Mouse (Mus musculus) regulatory T cell (primary cell): ENCODE data around the gene Gtpbp1.
"Not testable (repeated sequence)": the region's sequence is repeated elsewhere in the genome, so short reads cannot be mapped to it uniquely, and the experiment has no call there.

Source experiments
- in situ Hi-C: fragments of 300-600 bp; cut with MboI, MseI; formaldehyde crosslinking; loops from one replicate; pipeline ENCODE4 v1.15.1; 2025; ENCODE audit warnings: high pct_unique_total_duplicates

Gene Gtpbp1

GRCm38 (mm10) chr15:79690426-79691022 is at the start of gene Gtpbp1:
Gene Gtpbp1 (plus strand): TSS chr15:79690845.
- in situ Hi-C loops: no loop called here

- in situ Hi-C loops: no loop called here
Observed at GRCm38 (mm10) chr15:79641135-79641817, 49.4 kb upstream of the Gtpbp1 start.

- in situ Hi-C loops: no loop called here
Observed at GRCm38 (mm10) chr15:79645483-79645882, 45.2 kb upstream of the Gtpbp1 start.

- in situ Hi-C loops: no loop called here
Observed at GRCm38 (mm10) chr15:79648130-79648529, 42.5 kb upstream of the Gtpbp1 start.

GRCm38 (mm10) chr15:79650569-79650968 is 40.1 kb upstream of the Gtpbp1 start:
- in situ Hi-C loops: no loop called here

GRCm38 (mm10) chr15:79651481-79651880 is 39.2 kb upstream of the Gtpbp1 start:
- in situ Hi-C loops: no loop called here

GRCm38 (mm10) chr15:79656451-79656850 is 34.2 kb upstream of the Gtpbp1 start:
- in situ Hi-C loops: no loop called here

GRCm38 (mm10) chr15:79657837-79658530 is 32.7 kb upstream of the Gtpbp1 start:
- in situ Hi-C loops: no loop called here

GRCm38 (mm10) chr15:79658531-79659375 is 31.9 kb upstream of the Gtpbp1 start, which contains the start of the genes Fam227a and Cby1:
Gene Fam227a (minus strand): TSS chr15:79658956.
Gene Cby1 (plus strand): TSS chr15:79659199.
- in situ Hi-C loops: no loop called here

GRCm38 (mm10) chr15:79661852-79662251 is 28.8 kb upstream of the Gtpbp1 start:
- in situ Hi-C loops: no loop called here

- in situ Hi-C loops: no loop called here
Observed at GRCm38 (mm10) chr15:79664666-79665065, 26.0 kb upstream of the Gtpbp1 start.

- in situ Hi-C loops: no loop called here
Observed at GRCm38 (mm10) chr15:79669195-79669594, 21.4 kb upstream of the Gtpbp1 start.

GRCm38 (mm10) chr15:79670249-79670971 is 20.2 kb upstream of the Gtpbp1 start, which contains the start of gene Tomm22:
Gene Tomm22 (plus strand): TSS chr15:79670861.
- in situ Hi-C loops: no loop called here

GRCm38 (mm10) chr15:79670972-79671299 is 19.7 kb upstream of the Gtpbp1 start:
- in situ Hi-C loops: no loop called here

- in situ Hi-C loops: not testable (repeated sequence)
Observed at GRCm38 (mm10) chr15:79671828-79672348, 18.8 kb upstream of the Gtpbp1 start.

- in situ Hi-C loops: loop anchor here (5.0 kb wide), 1 partner anchor 49 kb away; no protein-coding TSS in a partner anchor
Observed at GRCm38 (mm10) chr15:79677936-79678335, 12.7 kb upstream of the Gtpbp1 start.

- in situ Hi-C loops: no loop called here
Observed at GRCm38 (mm10) chr15:79681973-79682372, 8.7 kb upstream of the Gtpbp1 start.

GRCm38 (mm10) chr15:79683146-79683545 is 7.5 kb upstream of the Gtpbp1 start:
- in situ Hi-C loops: no loop called here

GRCm38 (mm10) chr15:79683707-79684465 is 6.8 kb upstream of the Gtpbp1 start:
- in situ Hi-C loops: no loop called here

GRCm38 (mm10) chr15:79684616-79685015 is 6.0 kb upstream of the Gtpbp1 start:
- in situ Hi-C loops: no loop called here
